Mouse (Mus musculus) urinary bladder, adult 18-20 months (tissue): ENCODE data around the gene Edn3.

Experiments
- DNase-seq, 2 experiments: peaks; one replicate each; pipeline ENCODE4 v3.0.0; 2022; ENCODE audit warnings: low spot score in 2 of 2, mixed read lengths in 2 of 2

Gene Edn3

GRCm38 (mm10) chr2:174760479-174761121, at the start of gene Edn3:
Gene Edn3 (plus strand): TSS chr2:174760619.
- no peak for DNase-seq

DNA sequence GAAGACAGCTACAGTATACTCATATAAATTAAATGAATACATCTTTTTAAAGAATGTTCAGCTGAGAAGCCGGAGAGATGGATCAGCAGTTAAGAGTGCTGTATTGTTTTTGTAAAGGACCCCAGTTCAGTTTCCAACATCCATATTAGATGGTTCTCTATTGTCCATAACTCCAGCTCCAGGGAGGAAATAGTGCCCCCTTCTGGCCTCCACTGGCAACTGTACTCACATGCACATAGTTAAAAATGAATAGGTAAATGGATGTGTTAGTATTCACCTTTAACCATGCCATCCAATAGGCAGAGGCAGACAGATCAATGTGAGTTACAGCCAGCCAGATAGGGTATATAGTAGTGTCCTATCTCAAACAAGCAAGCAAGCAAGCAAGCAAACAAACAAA, 48.4 kb upstream of the Edn3 start:
- DNase-seq = no peak

DNA sequence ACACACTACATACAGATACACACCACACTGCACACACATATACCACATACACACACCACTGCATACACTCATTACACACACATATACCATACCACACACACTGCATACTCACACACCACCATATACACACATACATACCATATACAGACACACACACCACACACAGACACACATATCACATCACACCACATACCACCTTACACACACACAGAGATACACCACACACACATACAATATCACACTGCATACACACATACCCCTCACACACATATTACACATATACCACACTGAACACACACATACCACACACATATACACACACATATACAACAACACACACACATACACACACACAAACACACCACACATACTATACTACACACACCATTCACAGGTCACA, 44.5 kb upstream of the Edn3 start:
- DNase-seq = no peak

- no peak for DNase-seq
These were observed 42.6 kb upstream of the Edn3 start for GRCm38 (mm10) chr2:174717857-174718256.

- DNase-seq = no peak
These were observed 33.1 kb upstream of the Edn3 start for GRCm38 (mm10) chr2:174727114-174727823.

GRCm38 (mm10) chr2:174731939-174732338, 28.5 kb upstream of the Edn3 start:
- DNase-seq = no peak

DNA sequence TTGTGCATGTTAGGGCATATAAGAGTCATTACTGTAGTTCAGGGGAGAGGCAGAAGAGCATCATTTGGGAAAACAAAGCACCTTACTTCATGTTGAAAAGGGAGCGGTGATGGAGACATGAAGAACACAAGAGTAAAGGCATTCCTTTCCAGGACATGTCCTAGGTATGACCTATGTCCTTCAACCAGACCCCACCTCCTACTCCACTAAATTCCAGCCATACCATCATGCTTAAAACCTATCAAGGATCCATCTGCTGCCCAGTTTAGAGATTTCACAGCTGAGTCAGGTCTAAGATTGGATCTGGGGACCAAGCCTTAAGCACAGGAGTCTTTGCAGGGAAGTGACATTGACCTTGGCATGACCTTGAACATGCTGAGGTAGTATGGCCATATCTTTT, 25.1 kb upstream of the Edn3 start:
- no peak for DNase-seq

DNA sequence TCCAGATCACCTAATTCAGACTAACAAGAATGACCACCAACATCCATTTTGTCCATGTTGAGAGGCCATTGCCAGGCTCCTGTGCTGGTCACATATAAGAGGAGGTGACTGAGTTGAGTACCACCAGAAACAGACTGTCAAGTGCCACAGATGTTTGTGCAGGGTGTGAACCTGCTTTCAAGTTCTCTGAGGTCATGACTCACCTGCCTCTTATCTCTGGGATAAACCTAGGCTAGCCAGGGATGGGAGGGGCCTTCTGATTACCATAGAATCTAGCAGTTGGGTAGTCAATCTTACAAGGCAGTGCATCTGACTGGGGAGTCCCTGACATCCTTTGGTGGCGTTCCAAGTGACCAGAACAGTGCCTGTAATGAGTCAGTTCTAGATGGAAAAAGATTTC, 13.2 kb upstream of the Edn3 start:
- DNase-seq = no peak

GRCm38 (mm10) chr2:174748381-174748780, 12.0 kb upstream of the Edn3 start:
- DNase-seq = no peak

DNA sequence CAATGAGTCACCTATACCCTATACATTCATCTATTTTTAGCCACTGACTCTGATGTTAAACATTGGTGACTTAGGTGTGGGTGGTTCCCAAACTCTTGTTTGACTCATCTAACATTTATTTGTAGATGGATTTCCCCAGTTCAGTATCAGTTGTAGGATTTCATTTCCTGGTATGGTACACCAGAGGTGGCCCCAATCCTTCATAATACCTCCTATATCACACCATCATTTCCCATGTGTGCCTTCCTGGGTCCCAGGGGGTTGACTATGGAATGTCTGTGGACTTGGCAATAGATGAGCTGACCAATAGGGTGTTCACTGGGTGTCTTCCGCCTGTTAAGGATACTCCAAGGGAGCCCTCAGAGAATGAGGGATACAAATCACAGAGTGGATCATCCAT, 7.2 kb upstream of the Edn3 start:
- DNase-seq = no peak

DNA sequence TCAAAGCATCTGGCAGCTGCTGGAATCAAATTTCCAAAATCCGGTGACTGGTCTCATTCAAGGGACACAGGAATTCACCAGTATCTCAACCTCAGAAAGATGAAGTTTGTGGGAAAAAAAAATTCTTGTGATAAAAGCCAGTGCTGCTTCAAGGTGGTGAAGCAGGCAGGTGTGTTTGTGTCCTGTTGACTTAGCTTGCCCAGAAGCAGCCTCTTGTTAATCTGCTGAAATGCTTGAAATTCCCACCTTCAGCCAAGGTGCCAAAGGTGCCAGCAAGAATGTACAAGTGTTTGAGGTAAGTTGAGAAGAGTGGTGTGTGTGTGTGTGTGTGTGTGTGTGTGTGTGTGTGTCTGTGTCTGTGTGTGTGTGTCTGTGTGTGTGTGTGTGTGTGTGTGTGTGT, 6.2 kb upstream of the Edn3 start:
- no peak for DNase-seq

GRCm38 (mm10) chr2:174759189-174759588, 1.2 kb upstream of the Edn3 start:
- DNase-seq = no peak

- DNase-seq = no peak
These were observed 1.2 kb downstream of the Edn3 start for GRCm38 (mm10) chr2:174761452-174762101.

DNA sequence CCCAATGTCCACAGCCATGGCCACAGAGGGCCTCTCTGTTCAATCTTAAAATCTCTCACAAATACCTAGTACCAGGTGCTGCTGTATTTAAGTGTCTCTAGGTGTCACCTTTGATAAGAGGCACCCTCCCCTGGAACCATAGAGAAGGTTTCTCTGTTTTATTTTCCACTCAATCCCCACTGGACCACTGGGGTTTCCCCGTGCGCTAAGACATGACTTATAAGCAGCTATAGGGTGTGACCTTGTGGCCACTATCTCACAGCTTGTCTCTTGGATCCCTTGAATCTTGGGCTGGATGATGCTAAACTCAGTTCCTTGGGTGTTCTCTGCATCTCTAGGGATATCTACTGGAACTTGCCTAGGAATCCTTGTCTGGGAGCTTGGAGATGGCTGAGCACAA, 1.9 kb downstream of the Edn3 start:
- no peak for DNase-seq

DNA sequence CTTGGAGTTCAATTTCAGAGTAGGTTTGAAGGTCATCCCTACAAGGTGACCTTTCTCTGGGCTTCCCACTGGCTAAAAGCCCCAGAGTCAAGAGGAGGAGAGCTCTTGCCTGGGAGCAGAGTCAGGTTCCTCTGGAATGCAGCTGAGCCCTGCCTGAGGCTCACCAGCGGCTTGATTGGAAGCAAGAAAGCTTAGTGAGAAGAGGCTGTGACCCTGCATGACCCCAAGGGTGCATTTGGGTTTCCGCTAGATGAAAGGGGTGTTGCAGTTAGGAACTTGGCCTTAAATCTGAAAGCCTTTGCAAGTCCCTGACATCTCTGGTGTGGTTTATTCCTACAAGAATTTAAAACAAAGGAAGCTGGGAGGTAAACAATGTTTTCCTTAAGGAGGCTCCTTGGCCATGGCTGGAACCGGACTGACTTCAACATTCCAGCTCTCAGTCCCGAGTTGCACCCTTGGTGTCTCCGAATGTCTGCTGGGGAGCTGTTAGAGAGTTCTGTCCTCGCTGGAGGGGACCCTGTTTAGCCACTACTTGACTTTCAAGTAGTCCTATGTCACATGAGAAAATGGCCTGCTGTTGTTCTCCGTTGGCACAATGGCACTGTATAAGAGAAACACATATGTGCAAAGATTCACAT, 8.6 kb downstream of the Edn3 start:
- DNase-seq = no peak

DNA sequence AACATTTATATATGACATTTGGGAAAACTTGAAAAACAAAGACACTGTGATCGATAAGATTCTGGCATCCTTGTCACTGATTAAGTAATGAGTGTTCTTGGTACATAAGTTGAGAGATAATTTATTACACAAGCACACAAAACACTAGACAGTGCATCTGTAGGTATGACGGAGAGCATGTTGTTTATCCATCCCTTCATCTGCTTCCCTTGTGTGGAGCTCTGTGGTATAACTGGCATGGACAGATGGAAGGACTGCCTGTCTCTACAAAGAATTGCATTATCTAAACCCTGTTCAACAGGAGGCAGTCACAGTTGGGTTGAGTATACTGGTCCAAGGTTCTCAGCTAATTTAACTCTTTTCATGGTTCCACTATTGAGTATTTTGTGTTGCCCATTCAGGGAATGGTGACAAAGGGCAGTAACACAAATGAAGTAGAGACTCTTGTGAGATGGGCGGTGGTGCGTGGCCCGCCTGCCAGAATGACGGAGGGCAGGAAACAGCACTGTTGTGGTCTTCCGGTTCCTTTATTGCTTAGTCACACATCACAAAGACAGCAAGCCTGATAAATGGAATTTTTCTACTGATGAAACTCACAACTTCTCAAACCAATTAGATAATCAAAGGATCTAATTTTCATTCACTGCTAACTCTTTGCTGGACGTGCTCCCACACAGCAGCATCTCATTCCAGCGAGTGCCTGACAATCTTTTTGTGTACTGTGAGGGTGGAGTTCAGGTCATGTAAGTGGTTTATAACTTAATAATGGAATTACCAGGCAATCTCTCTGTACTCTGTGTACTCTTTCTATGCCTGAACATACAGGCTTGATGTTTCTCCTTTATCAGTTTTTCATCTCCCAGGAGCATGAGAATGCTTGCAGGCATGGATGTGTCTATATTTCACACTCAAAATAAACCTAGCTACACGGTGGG, 14.0 kb downstream of the Edn3 start:
- no peak for DNase-seq

DNA sequence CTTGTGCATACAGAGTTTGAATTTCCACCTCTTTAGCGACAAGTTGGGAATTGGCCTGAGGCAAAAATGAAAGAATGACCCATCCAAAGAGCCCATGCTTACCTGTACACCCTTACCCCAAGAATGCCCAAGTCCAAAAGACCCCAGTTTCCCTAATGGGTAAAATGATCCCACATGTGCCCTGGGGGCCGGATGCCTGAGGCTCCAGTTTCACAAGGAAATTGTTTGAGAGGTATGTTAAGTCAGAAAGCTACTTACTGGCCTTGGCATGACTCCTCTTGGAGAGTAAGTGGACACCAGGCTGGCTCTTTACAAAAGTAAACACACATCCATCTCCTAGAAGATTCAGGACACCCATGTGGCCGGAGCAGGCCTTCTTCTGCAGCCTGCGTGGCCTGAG, 21.6 kb downstream of the Edn3 start:
- DNase-seq = no peak

DNA sequence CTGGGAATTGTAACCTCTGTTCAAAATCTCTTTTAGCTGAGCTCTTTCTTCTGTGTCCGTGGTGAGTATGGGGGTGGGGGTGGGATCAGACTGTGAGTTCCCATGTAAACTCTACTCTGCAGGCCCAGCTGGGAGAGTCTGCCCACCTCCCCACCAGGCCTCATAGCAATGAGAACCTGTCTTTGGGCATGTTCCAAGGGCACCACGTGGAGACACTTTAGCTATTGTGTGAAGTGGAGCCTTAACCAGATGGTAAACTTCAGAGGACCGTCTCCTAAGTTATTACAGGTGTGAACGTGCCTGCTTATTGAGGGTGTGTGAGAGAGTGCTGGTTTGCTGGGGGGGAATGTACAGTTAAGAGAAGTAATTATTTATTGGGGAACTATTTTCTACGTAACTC, 22.5 kb downstream of the Edn3 start:
- no peak for DNase-seq

DNA sequence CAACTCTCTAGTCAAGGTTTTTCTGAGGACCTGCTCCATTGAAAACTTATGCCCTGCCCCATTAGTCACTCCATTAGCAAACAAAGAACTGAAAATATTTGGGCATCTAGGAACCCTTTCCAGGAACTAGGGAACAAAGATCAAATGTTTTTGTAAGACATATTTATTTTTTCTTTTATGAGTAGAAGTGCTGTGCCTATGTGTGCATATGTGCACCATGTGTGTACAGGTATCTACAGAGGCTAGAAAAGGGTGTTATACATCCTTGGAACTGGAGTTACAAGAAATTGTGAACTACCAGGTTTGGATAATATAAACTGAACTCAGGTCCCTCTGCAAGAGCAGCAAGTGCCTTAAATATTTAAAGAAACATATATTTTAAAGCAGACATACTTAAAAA, 28.4 kb downstream of the Edn3 start:
- no peak for DNase-seq

DNA sequence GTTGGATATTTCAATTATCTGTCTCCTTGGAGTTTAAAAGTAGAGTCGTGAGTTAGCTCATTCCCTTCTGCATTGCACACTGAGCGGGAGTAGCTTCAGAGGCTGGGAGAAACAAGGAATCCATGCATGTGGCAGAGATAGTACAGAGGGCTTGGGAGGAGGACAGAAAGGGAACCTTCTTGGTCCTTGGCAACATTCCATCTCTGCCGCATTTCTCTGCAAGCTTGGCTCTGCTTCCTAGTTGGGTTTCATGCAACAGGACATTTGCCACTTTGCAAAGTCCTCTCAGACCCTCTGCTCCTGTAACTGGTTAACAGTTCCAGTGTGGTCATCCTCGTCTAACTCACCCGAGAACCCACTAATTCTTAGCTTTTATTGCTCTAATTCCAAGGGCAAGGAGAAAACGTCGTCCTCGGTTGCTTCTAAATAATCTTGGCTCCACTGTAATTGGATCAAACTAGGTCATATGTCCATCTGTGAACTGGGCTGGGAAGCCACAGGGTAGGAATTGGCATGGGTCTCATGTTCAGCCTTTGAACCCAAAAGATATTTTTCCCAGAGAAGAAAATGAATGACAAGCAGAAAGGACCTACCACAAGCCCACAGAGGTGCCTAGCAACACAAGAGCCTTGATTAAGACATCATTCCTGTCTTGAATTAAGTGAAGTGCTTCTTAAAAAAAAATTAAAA, 32.2 kb downstream of the Edn3 start:
- no peak for DNase-seq

GRCm38 (mm10) chr2:174793181-174793580, 32.8 kb downstream of the Edn3 start:
- DNase-seq = no peak
